Mouse (Mus musculus): ENCODE measurements around the gene Asb17. TPM values are rescaled to one million over a fixed set of nuclear protein-coding genes. Genes with fewer than 3 reads are reported as not detected.
"Not testable (repeated sequence)": the region's sequence is repeated elsewhere in the genome, so short reads cannot be mapped to it uniquely, and the experiment has no call there.

Asb17 gene
- polyA plus RNA-seq, 1 experiment from 2014 or later, result 0.20 TPM

DNA sequence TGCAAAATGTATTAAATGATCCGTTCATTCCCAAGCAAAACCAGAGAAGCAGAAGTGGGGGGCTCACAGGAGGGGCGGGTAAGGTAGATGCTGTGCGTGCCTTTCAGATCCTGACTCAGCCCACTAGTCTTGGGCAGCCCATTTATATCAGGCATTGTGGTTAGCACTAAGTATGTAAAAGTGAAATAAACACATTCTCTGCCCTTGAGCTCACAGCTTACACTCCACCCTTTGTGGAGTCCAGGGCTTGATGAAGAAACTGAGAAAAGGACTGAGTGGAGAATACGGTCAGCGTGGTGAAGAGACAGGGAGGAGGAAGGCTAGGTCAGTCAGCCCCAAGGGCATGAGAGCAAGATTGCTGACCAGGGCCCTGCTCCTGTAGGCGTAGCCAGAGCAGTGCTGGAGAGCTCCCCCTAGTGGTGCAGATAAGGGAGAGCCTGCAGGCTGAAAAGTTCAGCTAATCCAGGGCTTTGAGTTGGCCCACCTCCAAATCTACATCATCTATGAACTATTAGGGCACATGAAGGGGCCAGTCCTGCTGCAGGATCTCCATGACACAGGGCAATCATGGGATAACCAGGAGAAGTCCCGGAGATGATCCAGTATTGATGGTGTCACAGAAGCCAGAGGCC, 8.4 kb upstream of the Asb17 start:
- 60% methylated on average over 7 of the region's 7 CpGs for WGBS
- Histone ChIP-seq H3K27ac (replicated peaks) (no peak overlapping the region), H3K27me3 (no peaks in the 10 kb centered on the region), H3K9me3 (no peaks in the 10 kb centered on the region), H3K4me2 (no peak overlapping the region), H3K4me3 (no peak overlapping the region), H3K9ac (no peak overlapping the region), H3K36me3 (no peaks in the 10 kb centered on the region), H3K4me1 (replicated peaks) (no peaks in the 10 kb centered on the region)
- no peak; the same call in 1 of the 2 replicates for ATAC-seq (ENCODE audit: low read depth)

GRCm38 (mm10) chr3:153836316-153836715, 7.7 kb upstream of the Asb17 start:
- H3K36me3 ChIP-seq, result no peaks in the 10 kb centered on the region
- H3K9ac ChIP-seq, result no peak overlapping the region
- no peak overlapping the region for H3K27ac ChIP-seq (replicated peaks)
- no peak overlapping the region for H3K4me3 ChIP-seq
- no peaks in the 10 kb centered on the region for H3K9me3 ChIP-seq
- H3K27me3 ChIP-seq, result no peaks in the 10 kb centered on the region
- 80% methylated on average over 3 of the region's 3 CpGs for WGBS
- no peak for ATAC-seq (ENCODE audit: low read depth)
- no peak overlapping the region for H3K4me2 ChIP-seq
- H3K4me1 ChIP-seq (replicated peaks), result no peaks in the 10 kb centered on the region

DNA sequence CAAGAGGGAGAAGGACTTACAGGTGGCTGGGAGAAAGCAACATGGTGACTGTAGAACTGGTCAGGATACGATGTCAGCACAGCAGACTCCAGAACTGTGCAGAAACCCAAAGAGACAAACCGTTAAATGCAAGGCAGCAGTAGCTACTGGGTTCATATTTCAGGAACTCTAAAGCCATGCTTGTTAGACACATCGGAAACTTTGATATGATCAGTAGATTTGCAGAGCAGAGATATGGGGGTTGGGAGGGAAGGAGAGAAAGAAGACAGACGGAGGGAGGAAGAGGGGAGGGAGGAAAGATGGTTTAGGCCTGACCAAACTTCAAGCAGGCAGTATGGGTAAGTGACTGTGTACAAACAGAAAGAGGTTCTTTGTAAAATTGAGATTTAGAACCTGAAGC, 6.4 kb upstream of the Asb17 start:
- Histone ChIP-seq H3K27ac (replicated peaks) (no peak overlapping the region), H3K4me1 (replicated peaks) (no peaks in the 10 kb centered on the region), H3K4me2 (no peak overlapping the region), H3K4me3 (no peak overlapping the region), H3K9me3 (no peaks in the 10 kb centered on the region), H3K9ac (no peak overlapping the region), H3K36me3 (no peaks in the 10 kb centered on the region), H3K27me3 (no peaks in the 10 kb centered on the region)
- 75% methylated on average over 4 of the region's 4 CpGs for WGBS
- ATAC-seq (ENCODE audit: low read depth), result no peak

DNA sequence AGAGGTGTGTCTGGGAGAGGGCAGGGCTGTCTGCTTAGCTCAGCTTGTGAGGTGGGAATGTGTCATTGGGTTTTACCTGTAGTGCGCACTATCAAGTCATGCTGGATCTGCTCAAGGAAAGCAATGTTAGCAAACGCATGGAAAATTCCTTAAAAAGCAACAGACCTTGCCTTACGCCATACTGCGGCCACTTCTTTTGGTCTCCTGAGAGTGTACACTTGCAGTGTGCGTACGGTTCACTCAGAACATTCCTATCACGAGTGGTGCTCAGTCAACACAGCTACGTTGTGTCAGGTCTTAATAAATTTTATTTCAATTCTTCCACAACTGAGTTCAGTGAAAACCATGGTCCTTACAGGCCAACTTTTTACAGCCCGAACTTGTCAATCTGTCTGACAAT, 748 bp downstream of the Asb17 start:
- WGBS, result 94% methylated on average over 9 of the region's 9 CpGs
- no peaks in the 10 kb centered on the region for H3K4me1 ChIP-seq (replicated peaks)
- no peak overlapping the region for H3K4me3 ChIP-seq
- no peak overlapping the region for H3K27ac ChIP-seq (replicated peaks)
- H3K36me3 ChIP-seq, result no peaks in the 10 kb centered on the region
- H3K4me2 ChIP-seq, result no peak overlapping the region
- H3K9me3 ChIP-seq, result no peaks in the 10 kb centered on the region
- no peak overlapping the region for H3K9ac ChIP-seq
- no peaks in the 10 kb centered on the region for H3K27me3 ChIP-seq
- no peak for ATAC-seq (ENCODE audit: low read depth)

- H3K27me3 ChIP-seq, result no peaks in the 10 kb centered on the region
- ATAC-seq (ENCODE audit: low read depth), result no peak
- no peak overlapping the region for H3K27ac ChIP-seq (replicated peaks)
- H3K4me3 ChIP-seq, result no peak overlapping the region
- no peaks in the 10 kb centered on the region for H3K9me3 ChIP-seq
- no peak overlapping the region for H3K9ac ChIP-seq
- H3K36me3 ChIP-seq, result no peaks in the 10 kb centered on the region
- no peaks in the 10 kb centered on the region for H3K4me1 ChIP-seq (replicated peaks)
- no peak overlapping the region for H3K4me2 ChIP-seq
- WGBS, result 84% methylated on average over 2 of the region's 2 CpGs
These were observed 1.5 kb downstream of the Asb17 start for GRCm38 (mm10) chr3:153845500-153845899.

- ATAC-seq (ENCODE audit: low read depth), result no peak
- Histone ChIP-seq H3K4me1 (replicated peaks) (no peaks in the 10 kb centered on the region), H3K9ac (no peak overlapping the region), H3K27me3 (no peaks in the 10 kb centered on the region), H3K27ac (replicated peaks) (no peak overlapping the region), H3K4me2 (no peak overlapping the region), H3K4me3 (no peak overlapping the region), H3K36me3 (no peaks in the 10 kb centered on the region), H3K9me3 (no peaks in the 10 kb centered on the region)
- WGBS, result 85% methylated on average over 4 of the region's 4 CpGs
These were observed 2.1 kb downstream of the Asb17 start for GRCm38 (mm10) chr3:153846109-153846508.

- ATAC-seq (ENCODE audit: low read depth), result no peak
- Histone ChIP-seq H3K27me3 (no peaks in the 10 kb centered on the region), H3K4me3 (no peak overlapping the region), H3K27ac (replicated peaks) (no peak overlapping the region), H3K4me1 (replicated peaks) (no peaks in the 10 kb centered on the region), H3K9ac (no peak overlapping the region), H3K9me3 (no peaks in the 10 kb centered on the region), H3K4me2 (no peak overlapping the region), H3K36me3 (no peaks in the 10 kb centered on the region)
- WGBS, result 82% methylated on average over 7 of the region's 7 CpGs
These were observed 3.3 kb downstream of the Asb17 start for GRCm38 (mm10) chr3:153847207-153847733.

- Histone ChIP-seq H3K27ac (replicated peaks) (no peak overlapping the region), H3K4me3 (no peak overlapping the region), H3K36me3 (no peaks in the 10 kb centered on the region), H3K4me2 (0 out of 2 replicates have a peak overlapping the region, but pooled peaks have one; percentile 18), H3K27me3 (no peaks in the 10 kb centered on the region), H3K9me3 (no peaks in the 10 kb centered on the region), H3K4me1 (replicated peaks) (no peaks in the 10 kb centered on the region), H3K9ac (no peak overlapping the region)
- ATAC-seq (ENCODE audit: low read depth), result no peak
- WGBS, result 10% methylated on average over 5 of the region's 5 CpGs
These were observed 5.5 kb downstream of the Asb17 start for GRCm38 (mm10) chr3:153849368-153850015.

- H3K9me3 ChIP-seq, result no peaks in the 10 kb centered on the region
- ATAC-seq (ENCODE audit: low read depth), result no peak
- H3K4me2 ChIP-seq, result no peak overlapping the region
- 78% methylated on average over 7 of the region's 7 CpGs for WGBS
- H3K36me3 ChIP-seq, result no peaks in the 10 kb centered on the region
- H3K9ac ChIP-seq, result no peak overlapping the region
- no peaks in the 10 kb centered on the region for H3K4me1 ChIP-seq (replicated peaks)
- H3K27me3 ChIP-seq, result no peaks in the 10 kb centered on the region
- H3K4me3 ChIP-seq, result no peak overlapping the region
- H3K27ac ChIP-seq (replicated peaks), result no peak overlapping the region
These were observed 6.8 kb downstream of the Asb17 start for GRCm38 (mm10) chr3:153850759-153851158.

DNA sequence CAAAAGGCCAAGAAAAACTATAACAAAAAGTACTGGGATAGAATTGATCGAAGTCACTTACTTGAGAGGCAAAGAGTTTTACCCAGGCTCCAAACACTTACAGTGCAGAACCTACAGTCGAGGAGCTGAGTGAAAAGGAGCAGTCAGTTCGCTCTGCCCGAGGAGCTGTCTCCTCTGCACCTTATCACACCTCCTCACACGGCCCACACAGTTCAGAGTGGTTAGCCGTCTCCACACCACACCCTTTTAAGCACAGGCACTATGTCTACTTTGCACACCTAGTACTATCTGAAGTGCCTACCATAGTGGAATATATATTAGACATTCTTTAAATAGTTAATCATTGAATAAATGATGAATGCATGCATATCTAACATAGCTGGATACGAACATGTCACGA, 8.3 kb downstream of the Asb17 start:
- Histone ChIP-seq H3K27me3 (no peaks in the 10 kb centered on the region), H3K9ac (no peak overlapping the region), H3K4me3 (no peak overlapping the region), H3K4me2 (no peak overlapping the region), H3K9me3 (no peaks in the 10 kb centered on the region), H3K36me3 (no peaks in the 10 kb centered on the region), H3K4me1 (replicated peaks) (no peaks in the 10 kb centered on the region), H3K27ac (replicated peaks) (no peak overlapping the region)
- 83% methylated on average over 8 of the region's 8 CpGs for WGBS
- ATAC-seq (ENCODE audit: low read depth), result no peak

- H3K27ac ChIP-seq (replicated peaks), result no peak overlapping the region
- WGBS, result 81% methylated on average over 10 of the region's 10 CpGs
- no peak for ATAC-seq (ENCODE audit: low read depth)
- no peak overlapping the region for H3K9ac ChIP-seq
- H3K9me3 ChIP-seq, result no peaks in the 10 kb centered on the region
- H3K4me1 ChIP-seq (replicated peaks), result no peaks in the 10 kb centered on the region
- no peaks in the 10 kb centered on the region for H3K27me3 ChIP-seq
- H3K4me2 ChIP-seq, result no peak overlapping the region
- no peak overlapping the region for H3K4me3 ChIP-seq
- H3K36me3 ChIP-seq, result no peaks in the 10 kb centered on the region
These were observed 14.5 kb downstream of the Asb17 start for GRCm38 (mm10) chr3:153858350-153859001.

DNA sequence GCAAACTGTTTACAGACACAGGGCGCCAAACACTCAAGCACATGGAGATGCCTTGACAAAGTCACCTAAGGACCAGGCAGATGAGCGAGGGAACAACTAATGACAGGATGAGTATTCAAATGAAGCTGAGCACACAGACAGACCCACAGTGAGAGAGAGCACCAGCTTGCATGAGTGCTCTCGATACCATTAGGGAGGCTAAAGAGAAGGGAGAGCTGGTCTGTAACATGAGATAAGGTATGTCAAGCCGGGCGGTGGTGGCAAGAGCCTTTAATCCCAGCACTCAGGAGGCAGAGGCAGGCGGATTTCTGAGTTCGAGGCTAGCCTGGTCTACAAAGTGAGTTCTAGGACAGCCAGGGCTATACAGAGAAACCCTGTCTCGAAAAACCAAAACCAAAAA, 16.4 kb downstream of the Asb17 start:
- H3K9ac ChIP-seq; H3K4me2 ChIP-seq; H3K9me3 ChIP-seq; ATAC-seq (ENCODE audit: low read depth); H3K27me3 ChIP-seq; H3K27ac ChIP-seq (replicated peaks); H3K36me3 ChIP-seq; H3K4me1 ChIP-seq (replicated peaks); H3K4me3 ChIP-seq: not testable (repeated sequence)
- WGBS, result 91% methylated on average over 8 of the region's 8 CpGs

Measured in neural tube, embryonic 13.5 days (tissue).